Mouse (Mus musculus) bone marrow macrophage, adult 2 months (primary cell): ENCODE results near the gene Cmtm2b. TPM values are rescaled to one million over a fixed set of nuclear protein-coding genes. Genes with fewer than 3 reads are reported as not detected.

Experiments
- H3K27ac ChIP-seq: 2 replicates; pipeline ENCODE4 v1.5.1; 2012; ENCODE audit warnings: low read depth, low read length; ENCODE audit not compliant: insufficient read depth
- H3K4me1 ChIP-seq: 2 replicates; pipeline ENCODE4 v1.6.1; 2012; ENCODE audit warnings: low read length; ENCODE audit not compliant: control insufficient read depth, insufficient read depth
- H3K4me3 ChIP-seq: 2 replicates; pipeline ENCODE4 v1.5.1; 2012; ENCODE audit warnings: mild to moderate bottlenecking, low read length, moderate library complexity; ENCODE audit not compliant: insufficient read depth
- CTCF ChIP-seq: IDR thresholded peaks from 2 replicates; pipeline ENCODE4 v1.5.1; 2012; ENCODE audit warnings: low read depth, mild to moderate bottlenecking, low read length, moderate library complexity
- POLR2A ChIP-seq: IDR thresholded peaks from 2 replicates; pipeline ENCODE4 v1.6.1; 2012; ENCODE audit warnings: mild to moderate bottlenecking, low read depth, low read length, borderline replicate concordance
- polyA plus RNA-seq: library from polyadenylated mRNA; stranded (reverse); fragments of >200 nt; gene quantifications from 2 replicates; pipeline ENCODE4 v1.2.4, GENCODE M21; 2012; ENCODE audit not compliant: missing spikeins, insufficient read depth, insufficient read length

The Cmtm2b gene
- polyA plus RNA-seq, 1 experiment = not detected

DNA sequence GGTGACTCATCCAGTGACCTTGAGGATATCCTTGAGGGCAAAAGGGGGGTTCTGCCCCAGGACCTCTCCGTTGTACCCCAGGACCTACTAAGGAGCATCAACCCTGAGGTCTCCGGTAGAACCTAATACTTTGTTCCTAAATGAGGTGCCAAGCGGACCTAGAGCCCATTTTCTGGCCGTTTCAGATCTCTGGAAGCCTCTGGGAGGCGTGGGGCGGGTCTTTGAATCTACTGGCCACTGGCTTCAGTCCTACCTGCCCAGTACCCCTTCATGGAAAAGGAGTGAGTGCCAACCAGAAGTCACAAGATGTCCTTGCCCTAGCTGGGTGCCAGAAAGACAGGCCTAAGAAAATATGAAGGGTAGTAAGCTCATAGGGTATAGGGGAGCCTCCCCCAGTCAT is 19.6 kb downstream of the Cmtm2b start:
- Histone ChIP-seq H3K4me3 (peak overlapping the region; percentile 80), H3K4me1 (peaks cover 41% of the 10 kb centered on the region), H3K27ac (peak overlapping the region; percentile 74)
- TF ChIP-seq POLR2A (no peak), CTCF (no peak)

DNA sequence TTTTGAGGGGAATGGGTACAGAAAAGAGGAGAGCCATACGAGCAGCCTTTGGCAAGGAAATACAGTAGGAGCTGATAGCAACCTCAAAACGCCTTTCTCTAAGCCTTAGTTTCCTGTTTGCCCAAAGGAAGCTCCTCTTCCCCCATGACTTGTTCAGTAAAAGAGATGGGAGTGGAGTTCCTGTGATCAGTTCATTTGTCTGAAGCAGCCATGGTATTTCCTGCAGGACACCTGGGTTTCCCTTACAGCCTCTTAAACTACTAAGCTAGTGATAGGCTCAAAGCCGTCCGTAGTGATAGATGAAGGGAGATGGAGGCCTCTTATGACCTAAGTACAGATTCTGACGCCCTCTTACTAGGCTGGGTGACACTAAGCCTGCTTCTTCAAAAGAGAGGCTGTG is 20.4 kb downstream of the Cmtm2b start:
- peaks cover 41% of the 10 kb centered on the region for H3K4me1 ChIP-seq
- H3K4me3 ChIP-seq = peak overlapping the region; percentile 18; the same call in 1 of the 2 replicates
- TF ChIP-seq CTCF = no peak
- no peak for TF ChIP-seq POLR2A
- H3K27ac ChIP-seq = peak overlapping the region; percentile 74

DNA sequence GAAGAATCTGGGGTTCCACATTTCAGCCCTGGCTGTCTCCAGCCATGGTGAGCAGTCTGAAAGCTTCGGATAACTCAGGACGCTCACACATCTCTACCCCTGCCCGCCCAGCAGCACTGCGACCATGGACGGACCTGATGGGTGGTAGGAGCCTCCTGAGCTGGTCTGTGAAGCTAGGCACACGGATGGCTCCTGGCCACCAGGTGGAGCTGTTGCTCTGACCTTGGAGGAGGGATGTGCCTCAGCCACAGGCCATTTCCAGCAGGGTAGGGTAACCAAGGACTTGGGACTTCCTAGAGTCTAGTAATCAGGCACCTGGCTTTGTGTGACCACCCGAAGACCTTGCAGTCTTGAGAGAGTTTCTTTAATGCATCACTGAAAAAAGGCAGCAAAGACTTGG is 21.9 kb downstream of the Cmtm2b start:
- Histone ChIP-seq H3K4me3 (0 out of 2 replicates have a peak overlapping the region, but pooled peaks have one; percentile 5), H3K27ac (peak overlapping the region; percentile 28; the same call in 1 of the 2 replicates), H3K4me1 (peaks cover 32% of the 10 kb centered on the region)
- no peak for TF ChIP-seq POLR2A
- TF ChIP-seq CTCF = peak; percentile 86

DNA sequence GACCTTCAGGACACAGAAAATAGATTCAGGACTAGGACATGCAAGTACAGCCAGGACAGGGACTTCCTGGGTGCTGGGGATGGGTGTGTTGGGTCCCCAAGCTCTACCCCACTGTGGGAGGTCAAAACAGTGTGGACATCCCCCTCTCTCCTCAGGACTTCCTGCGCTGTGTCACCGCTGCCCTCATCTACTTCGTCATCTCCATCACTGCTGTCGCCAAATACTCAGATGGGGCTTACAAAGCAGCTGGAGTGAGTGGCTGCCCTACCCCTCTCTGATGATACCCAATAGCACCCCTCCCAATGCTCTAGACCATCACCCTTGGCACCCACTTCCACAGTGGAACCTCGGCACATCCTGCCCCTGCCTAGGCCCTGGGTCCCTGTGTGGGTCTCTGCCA is 22.6 kb downstream of the Cmtm2b start:
- TF ChIP-seq POLR2A (no peak), CTCF (no peak)
- no peak overlapping the region for H3K27ac ChIP-seq
- H3K4me3 ChIP-seq = no peak overlapping the region
- peaks cover 31% of the 10 kb centered on the region for H3K4me1 ChIP-seq

DNA sequence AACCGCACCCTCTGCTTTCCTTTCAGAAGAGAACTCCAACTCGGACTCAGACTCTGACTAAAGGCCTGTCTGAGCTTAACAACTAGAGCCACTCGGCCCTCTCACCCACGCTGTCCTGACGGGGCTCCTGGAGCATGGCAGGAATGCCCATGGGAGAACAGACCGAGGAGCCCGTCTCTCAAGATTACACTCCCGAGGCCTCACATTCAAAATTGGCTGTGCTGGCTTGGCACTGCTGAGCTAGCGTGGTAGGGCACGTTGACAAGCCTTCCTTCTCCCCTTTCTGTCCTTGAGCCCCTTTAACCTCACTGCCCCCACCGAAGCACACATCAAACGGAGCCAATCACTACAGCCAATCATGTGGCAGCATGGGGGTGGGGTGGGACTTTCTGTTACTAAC is 24.7 kb downstream of the Cmtm2b start:
- Histone ChIP-seq H3K4me1 (peaks cover 33% of the 10 kb centered on the region), H3K27ac (no peak overlapping the region), H3K4me3 (no peak overlapping the region)
- TF ChIP-seq POLR2A (no peak), CTCF (no peak)

DNA sequence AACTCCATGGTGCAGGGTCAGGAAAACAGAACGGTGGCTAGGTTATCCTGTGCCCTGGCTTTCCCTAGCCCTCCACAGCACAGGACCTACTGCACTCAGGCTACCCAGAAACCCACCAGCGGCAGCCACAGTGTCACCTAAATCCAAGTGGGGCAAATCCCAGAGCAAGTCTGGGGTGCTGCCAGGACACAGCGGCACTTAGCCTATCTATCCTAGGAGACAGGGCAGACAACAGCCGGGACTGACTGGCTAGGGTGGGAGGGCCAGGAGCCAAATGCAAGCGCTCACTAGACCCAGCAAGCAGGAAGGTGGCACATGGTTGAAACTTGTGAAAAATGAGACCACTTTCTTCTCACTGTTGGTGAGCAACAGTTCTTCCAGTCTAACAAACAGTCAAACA is 26.9 kb downstream of the Cmtm2b start:
- H3K27ac ChIP-seq = no peak overlapping the region
- peaks cover 26% of the 10 kb centered on the region for H3K4me1 ChIP-seq
- H3K4me3 ChIP-seq = no peak overlapping the region
- TF ChIP-seq CTCF (no peak), POLR2A (no peak)

DNA sequence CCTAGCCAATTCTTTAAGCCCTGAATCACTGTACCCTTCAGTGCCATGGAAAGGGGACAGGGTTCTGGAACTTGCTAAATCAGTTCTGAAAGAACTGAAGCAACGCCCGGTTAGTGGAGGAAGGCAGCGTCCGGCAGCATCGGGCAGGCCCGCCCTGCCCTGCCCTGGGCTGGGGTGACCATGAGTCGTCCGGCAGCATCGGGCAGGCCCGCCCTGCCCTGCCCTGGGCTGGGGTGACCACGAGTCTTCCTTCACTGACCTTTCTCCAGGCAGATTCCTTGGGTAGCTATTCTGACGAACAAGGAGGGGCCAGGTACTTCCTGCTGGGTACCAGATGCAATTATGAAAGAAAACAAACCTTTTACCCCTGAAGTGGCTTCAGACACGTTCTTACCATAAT is 28.0 kb downstream of the Cmtm2b start:
- Histone ChIP-seq H3K4me1 (peaks cover 28% of the 10 kb centered on the region), H3K27ac (no peak overlapping the region)
- TF ChIP-seq CTCF (no peak), POLR2A (no peak)

DNA sequence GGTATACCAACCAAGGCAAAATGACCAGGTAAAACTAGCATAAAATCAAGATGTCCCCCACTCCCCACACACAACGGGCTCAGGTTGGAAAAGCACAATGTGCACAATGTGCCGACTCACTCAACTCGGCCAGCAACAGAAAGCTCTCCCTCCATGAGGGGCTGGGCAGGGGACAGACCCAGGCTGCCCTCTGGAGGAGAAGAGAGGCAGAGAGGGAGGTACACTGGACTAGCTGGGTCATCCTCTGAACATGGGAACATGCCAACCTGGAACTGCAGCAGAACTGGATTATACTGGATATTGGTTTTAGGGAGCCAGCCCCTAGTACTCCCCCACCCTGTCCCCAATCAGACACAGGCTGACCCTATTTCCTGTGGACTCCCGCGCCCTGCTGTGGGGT is 31.2 kb downstream of the Cmtm2b start:
- Histone ChIP-seq H3K4me1 (peaks cover 35% of the 10 kb centered on the region), H3K27ac (no peak overlapping the region), H3K4me3 (no peak overlapping the region)
- TF ChIP-seq POLR2A = no peak
- TF ChIP-seq CTCF = no peak

More for the DNA sequence above, 28.0 kb downstream of the Cmtm2b start:
- no peak overlapping the region for H3K4me3 ChIP-seq

DNA sequence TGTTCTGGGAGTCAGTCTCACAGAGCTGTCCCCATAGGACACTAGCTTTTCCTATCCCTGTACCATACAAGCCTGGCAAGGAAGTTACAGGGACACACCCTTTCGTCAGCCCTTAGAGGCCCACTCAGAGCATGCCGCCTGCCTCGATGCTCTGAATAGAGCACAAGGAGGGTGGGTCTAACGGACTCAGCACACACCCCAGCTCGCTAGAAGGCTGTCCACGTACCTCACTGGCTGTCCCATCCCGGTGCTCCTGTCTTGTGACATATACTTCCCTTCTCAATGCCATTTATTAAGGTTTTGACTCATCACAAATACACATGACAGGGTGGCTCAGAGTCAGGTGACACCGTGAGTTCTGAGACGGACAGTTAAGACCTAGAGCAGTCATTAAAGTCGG is 32.5 kb downstream of the Cmtm2b start:
- TF ChIP-seq CTCF = no peak
- TF ChIP-seq POLR2A = no peak
- Histone ChIP-seq H3K4me3 (no peak overlapping the region), H3K27ac (peak overlapping the region; percentile 43), H3K4me1 (peaks cover 37% of the 10 kb centered on the region)

DNA sequence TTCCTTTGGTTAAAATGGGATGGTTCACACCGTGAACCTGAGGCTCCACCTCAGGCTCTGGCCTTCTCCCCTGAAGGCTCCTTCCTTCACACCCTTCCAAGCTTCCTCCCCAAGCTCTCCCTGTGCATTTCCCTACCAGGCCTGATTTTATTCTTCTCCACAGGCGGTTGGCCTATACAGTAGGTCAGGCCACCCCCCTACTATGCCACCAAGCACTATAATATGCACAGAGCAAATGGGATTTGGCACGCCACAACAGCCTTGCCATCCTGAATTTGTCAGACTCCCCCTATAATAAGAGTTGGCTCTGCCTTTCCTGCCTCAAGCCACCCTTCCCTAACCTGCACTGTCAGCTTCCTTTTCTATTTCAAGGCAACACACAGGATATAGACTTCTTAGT is 36.6 kb downstream of the Cmtm2b start:
- TF ChIP-seq CTCF = no peak
- TF ChIP-seq POLR2A = no peak
- Histone ChIP-seq H3K4me1 (peaks cover 22% of the 10 kb centered on the region), H3K4me3 (no peak overlapping the region), H3K27ac (no peak overlapping the region)
